Mouse (Mus musculus): Measurements from ENCODE around the gene Pard3b.

GRCm38 (mm10) chr1:61709812-61710211, 71.2 kb downstream of the Pard3b start:
- TF ChIP-seq MAX (IDR thresholded peaks at IDR 0.05; ENCODE audit: low read length) (no peak), CTCF (conservative IDR thresholded peaks at IDR 0.05 in 1 of 2, IDR thresholded peaks at IDR 0.05 in 1 of 2; ENCODE audit: low read depth in 2 of 2, low read length in 2 of 2) (no peak), TCF12 (IDR thresholded peaks at IDR 0.05; ENCODE audit: low read depth, low read length) (no peak), ZC3H11A (IDR thresholded peaks at IDR 0.05; ENCODE audit: low read depth, low read length) (no peak), ZMIZ1 (IDR thresholded peaks at IDR 0.05; ENCODE audit: low read depth, low read length) (no peak), SMC3 (IDR thresholded peaks at IDR 0.05; ENCODE audit: low read depth, low read length) (no peak), GABPA (IDR thresholded peaks at IDR 0.05; ENCODE audit: insufficient replicate concordance, low read depth, low read length) (no peak)
